Mouse (Mus musculus) cerebellum, postnatal 36 days (tissue): Measurements from ENCODE around the gene Tbc1d7.

Experiments
- DNase-seq, 2 experiments: peaks; one replicate each; pipeline ENCODE4 v3.0.0; 2021 to 2022; ENCODE audit warnings: mixed read lengths in 2 of 2

Tbc1d7 gene

GRCm38 (mm10) chr13:43132859-43133258 is 38.4 kb downstream of the Tbc1d7 start:
- DNase-seq, result peak in 1 of 2 experiments; percentile 11

GRCm38 (mm10) chr13:43131741-43132191 is 39.5 kb downstream of the Tbc1d7 start:
- no peak for DNase-seq

- DNase-seq, result no peak
Measured at GRCm38 (mm10) chr13:43130161-43130560, 41.1 kb downstream of the Tbc1d7 start.

GRCm38 (mm10) chr13:43124683-43125074 is 46.6 kb downstream of the Tbc1d7 start:
- DNase-seq, result no peak

GRCm38 (mm10) chr13:43123895-43124682 is 47.2 kb downstream of the Tbc1d7 start:
- no peak for DNase-seq

GRCm38 (mm10) chr13:43122306-43123070 is 48.8 kb downstream of the Tbc1d7 start:
- no peak for DNase-seq

GRCm38 (mm10) chr13:43113141-43113540 is 58.2 kb downstream of the Tbc1d7 start:
- DNase-seq, result no peak

- no peak for DNase-seq
Measured at GRCm38 (mm10) chr13:43112707-43113106, 58.6 kb downstream of the Tbc1d7 start.

- DNase-seq, result peak; percentile 87 to 89
Measured at GRCm38 (mm10) chr13:43112280-43112679, 59.0 kb downstream of the Tbc1d7 start.

GRCm38 (mm10) chr13:43104496-43104895 is 66.8 kb downstream of the Tbc1d7 start:
- no peak for DNase-seq

- no peak for DNase-seq
Measured at GRCm38 (mm10) chr13:43102943-43103342, 68.4 kb downstream of the Tbc1d7 start.
